18 mouse cellular contexts compared by ENCODE assay signal in genomic region chr8:78765556-78765955, GRCm38 (mm10).
"Had no signal": no experiment of that assay in that cellular context is flagged by ENCODE, and none has a peak within 500 bp of the region (broad histone marks: within the 10 kb centered on the region; RNA-seq: fewer than 3 reads in every experiment).

No protein-coding gene starts in this region.

- H3K4me1 ChIP-seq: liver, embryonic 15.5 days; lung, embryonic 15.5 days; megakaryocyte, embryonic 14.5 days; midbrain, embryonic 12.5 days; midbrain, embryonic 15.5 days; neural tube, embryonic 12.5 days; stomach, embryonic 15.5 days had no signal

- DNase-seq: liver, postnatal 0 days; lung, adult 2 months; lung, postnatal 14 days; lung, postnatal 36 days; right cerebral cortex, postnatal 14 days; thymus, adult 2 months; thymus, postnatal 25 days; thymus, postnatal 4 days had no signal

- H3K27me3 ChIP-seq: liver, embryonic 15.5 days; lung, embryonic 15.5 days; midbrain, embryonic 12.5 days; midbrain, embryonic 15.5 days; neural tube, embryonic 12.5 days; stomach, embryonic 15.5 days had no signal

- ATAC-seq: liver, postnatal 0 days; lung, postnatal 0 days; midbrain, embryonic 15.5 days had no signal

- H3K4me2 ChIP-seq: liver, embryonic 15.5 days; lung, embryonic 15.5 days; midbrain, embryonic 12.5 days; midbrain, embryonic 15.5 days; neural tube, embryonic 12.5 days; stomach, embryonic 15.5 days had no signal

- H3K36me3 ChIP-seq: liver, embryonic 15.5 days; lung, embryonic 15.5 days; midbrain, embryonic 12.5 days; midbrain, embryonic 15.5 days; neural tube, embryonic 12.5 days; stomach, embryonic 15.5 days had no signal

- H3K4me3 ChIP-seq: liver, embryonic 15.5 days; lung, embryonic 15.5 days; megakaryocyte, embryonic 14.5 days; midbrain, embryonic 12.5 days; midbrain, embryonic 15.5 days; neural tube, embryonic 12.5 days; stomach, embryonic 15.5 days had no signal

- H3K27ac ChIP-seq: liver, embryonic 15.5 days; lung, embryonic 15.5 days; macrophage; midbrain, embryonic 12.5 days; midbrain, embryonic 15.5 days; neural tube, embryonic 12.5 days; stomach, embryonic 15.5 days; stomach, postnatal 0 days had no signal

- H3K9ac ChIP-seq: liver, embryonic 15.5 days; liver, postnatal 0 days; lung, embryonic 15.5 days; midbrain, embryonic 12.5 days; midbrain, embryonic 15.5 days; neural tube, embryonic 12.5 days; stomach, embryonic 15.5 days had no signal

- H3K9me3 ChIP-seq: liver, embryonic 15.5 days; lung, embryonic 15.5 days; midbrain, embryonic 12.5 days; midbrain, embryonic 15.5 days; stomach, embryonic 15.5 days had no signal
